Mouse (Mus musculus) testis, postnatal 14 days (tissue): ENCODE measurements at regions not wholly inside any gene's neighbourhood (a gene's known extent, or its start where the extent isn't known, plus 50 kb on each side); places are given as distances from the start of the nearest gene placed in this dataset.
A peak's percentile ranks its signal among the peaks of the same experiment; 100 is the strongest.

Source experiments
- DNase-seq: peaks from one replicate; pipeline ENCODE4 v3.0.0; 2021; ENCODE audit warnings: low spot score

GRCm38 (mm10) chr19:56102454-56103080 is 184.4 kb upstream of the Habp2 start:
- DNase-seq = no peak

- DNase-seq = no peak
Measured at GRCm38 (mm10) chr19:56105073-56105451, 181.9 kb upstream of the Habp2 start.

GRCm38 (mm10) chr19:56105452-56106091 is 181.4 kb upstream of the Habp2 start:
- peak; percentile 24 for DNase-seq

GRCm38 (mm10) chr19:56108796-56109195 is 178.1 kb upstream of the Habp2 start:
- DNase-seq = no peak

- peak; percentile 32 for DNase-seq
Measured at GRCm38 (mm10) chr19:56115552-56116284, 171.2 kb upstream of the Habp2 start.

- peak; percentile 49 for DNase-seq
Measured at GRCm38 (mm10) chr19:56116285-56116680, 170.7 kb upstream of the Habp2 start.

- DNase-seq = no peak
Measured at GRCm38 (mm10) chr19:56120723-56121122, 166.2 kb upstream of the Habp2 start.

- no peak for DNase-seq
Measured at GRCm38 (mm10) chr19:56122186-56122585, 164.8 kb upstream of the Habp2 start.

- DNase-seq = no peak
Measured at GRCm38 (mm10) chr19:56131556-56131955, 155.4 kb upstream of the Habp2 start.

- DNase-seq = no peak
Measured at GRCm38 (mm10) chr19:56132911-56133562, 153.9 kb upstream of the Habp2 start.

- DNase-seq = no peak
Measured at GRCm38 (mm10) chr19:56133565-56133964, 153.4 kb upstream of the Habp2 start.

GRCm38 (mm10) chr19:56134081-56134818 is 152.7 kb upstream of the Habp2 start:
- peak; percentile 56 for DNase-seq

- DNase-seq = peak; percentile 8
Measured at GRCm38 (mm10) chr19:56135306-56135928, 151.5 kb upstream of the Habp2 start.

- DNase-seq = no peak
Measured at GRCm38 (mm10) chr19:56140540-56140939, 146.4 kb upstream of the Habp2 start.

- no peak for DNase-seq
Measured at GRCm38 (mm10) chr19:56144221-56144620, 142.7 kb upstream of the Habp2 start.

GRCm38 (mm10) chr19:56157120-56157519 is 129.8 kb upstream of the Habp2 start:
- no peak for DNase-seq

- no peak for DNase-seq
Measured at GRCm38 (mm10) chr19:56162156-56162555, 124.8 kb upstream of the Habp2 start.

- DNase-seq = no peak
Measured at GRCm38 (mm10) chr19:56169133-56169997, 117.6 kb upstream of the Habp2 start.

- no peak for DNase-seq
Measured at GRCm38 (mm10) chr19:56169998-56170274, 117.0 kb upstream of the Habp2 start.

GRCm38 (mm10) chr19:56172454-56172853 is 114.5 kb upstream of the Habp2 start:
- DNase-seq = no peak

- no peak for DNase-seq
Measured at GRCm38 (mm10) chr19:56176059-56176458, 110.9 kb upstream of the Habp2 start.
